Mouse (Mus musculus) liver, postnatal 0 days (tissue): ENCODE results near the gene Xpo6.

Experiments used
- CTCF ChIP-seq: sonication (generic); IDR thresholded peaks from 2 replicates; pipeline ENCODE4 v1.5.1; 2016; ENCODE audit warnings: antibody characterized with exemption, low read depth
- EP300 ChIP-seq: IDR thresholded peaks from 2 replicates; pipeline ENCODE4 v1.6.1; 2016; ENCODE audit warnings: antibody characterized with exemption, low read depth, mild to moderate bottlenecking

DNA sequence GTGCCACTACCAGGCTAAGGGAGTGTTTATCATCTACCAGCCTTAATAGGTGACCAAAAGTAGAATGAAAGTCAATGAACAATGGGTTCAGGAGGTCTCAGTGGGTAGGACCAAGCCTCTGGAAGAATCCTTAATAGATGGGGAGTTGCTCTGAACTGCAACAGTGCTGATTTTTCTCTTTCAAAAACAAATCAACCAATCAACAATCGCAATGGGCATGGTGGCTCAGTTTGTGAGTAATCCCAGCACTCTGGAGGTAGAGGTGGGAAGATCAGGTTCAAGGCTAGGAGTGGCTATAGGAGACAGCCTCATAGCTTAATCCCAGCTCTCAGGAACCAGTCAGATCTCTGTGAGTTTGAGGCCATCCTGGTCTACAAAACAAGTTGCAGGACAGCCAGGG lies 18.0 kb upstream of the Xpo6 start:
- TF ChIP-seq EP300: no peak
- TF ChIP-seq CTCF: no peak
